Mouse (Mus musculus): Measurements from ENCODE around the gene U2af1l4.
A peak's percentile ranks its signal among the peaks of the same experiment; 100 is the strongest.

Gene U2af1l4

DNA sequence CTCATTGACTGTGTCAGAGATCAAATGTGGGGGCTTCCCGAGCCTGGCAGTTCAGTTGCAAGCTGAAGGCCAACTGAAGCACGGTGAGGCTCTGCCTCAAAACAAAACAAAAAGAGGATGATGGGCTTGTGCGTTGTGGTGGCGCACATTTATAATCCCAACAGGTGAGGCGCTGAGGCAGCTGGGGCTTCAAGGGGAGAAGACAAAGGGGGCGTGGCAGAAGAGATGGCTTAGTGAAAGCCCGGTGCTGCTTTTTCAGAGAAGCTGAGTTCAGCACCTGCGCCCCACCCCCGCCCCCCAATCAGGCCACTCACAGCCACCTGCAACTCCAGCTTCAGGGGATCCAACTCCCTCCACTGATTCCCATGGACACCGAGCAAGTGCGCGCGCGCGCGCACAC lies 45.4 kb downstream of the U2af1l4 start:
- DNase-seq (ENCODE audit: low read depth in 2 of 2, low spot score in 2 of 2): no peak

DNA sequence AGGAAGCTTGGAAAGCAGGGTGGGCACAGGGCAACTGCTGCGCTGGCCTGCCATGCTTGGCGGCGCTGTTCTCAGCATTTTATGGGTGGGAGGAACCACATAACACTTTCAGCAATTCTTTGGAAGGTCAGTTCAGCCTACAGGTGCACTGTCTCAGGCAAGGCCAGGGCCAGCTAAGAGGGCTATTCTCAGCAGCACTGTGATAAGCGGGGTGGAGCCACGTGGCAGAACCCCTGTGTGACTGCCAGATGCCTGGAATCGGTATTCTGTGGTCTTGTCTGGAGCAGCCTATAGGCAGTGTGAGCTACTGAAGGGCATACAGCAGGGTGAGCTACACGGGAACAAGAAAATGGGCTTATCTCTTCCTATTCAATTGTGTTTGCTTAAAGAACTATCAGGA lies 46.9 kb downstream of the U2af1l4 start:
- DNase-seq (ENCODE audit: low read depth in 2 of 2, low spot score in 2 of 2): no peak

DNA sequence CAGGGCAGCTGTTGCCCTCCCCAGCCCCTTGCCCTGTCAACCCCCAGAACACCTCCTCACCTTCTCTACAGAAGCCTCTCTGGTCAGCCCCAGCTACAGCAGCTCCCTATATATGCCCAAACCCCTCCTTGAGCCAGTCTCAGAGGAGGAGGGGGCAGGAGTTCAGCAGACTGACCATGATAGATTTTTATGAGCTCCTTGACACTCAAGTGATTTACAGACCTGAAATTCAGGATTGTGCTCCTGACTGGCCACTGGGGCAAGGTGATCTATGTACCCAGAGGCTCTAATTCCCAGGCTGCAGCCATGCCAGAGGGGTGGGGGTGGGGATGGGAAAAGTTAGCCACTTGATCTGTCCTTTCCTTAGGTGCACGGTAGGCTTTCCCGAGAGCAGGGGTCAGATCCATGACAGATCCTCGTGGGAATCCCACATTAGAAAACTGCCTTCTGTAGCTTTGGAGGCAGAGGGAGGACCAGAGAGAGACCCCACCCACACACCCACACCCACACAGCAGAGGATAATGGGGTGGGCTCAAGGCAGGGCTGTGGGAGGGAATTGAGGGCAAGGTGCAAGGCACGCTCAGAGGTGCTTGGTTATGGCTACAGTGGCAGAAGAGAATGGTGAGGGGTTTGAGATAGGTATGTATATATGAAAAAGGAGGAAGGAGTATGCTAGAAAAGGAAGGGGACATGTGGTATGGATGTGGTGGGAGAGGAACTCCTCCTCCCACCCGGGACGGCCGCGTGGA lies 49.7 kb downstream of the U2af1l4 start, which contains the start of gene Upk1a:
Upk1a (minus strand) TSS at position 194 of the 749 bp plus-strand sequence.
- no peak for DNase-seq (ENCODE audit: low read depth in 2 of 2, low spot score in 2 of 2)

DNA sequence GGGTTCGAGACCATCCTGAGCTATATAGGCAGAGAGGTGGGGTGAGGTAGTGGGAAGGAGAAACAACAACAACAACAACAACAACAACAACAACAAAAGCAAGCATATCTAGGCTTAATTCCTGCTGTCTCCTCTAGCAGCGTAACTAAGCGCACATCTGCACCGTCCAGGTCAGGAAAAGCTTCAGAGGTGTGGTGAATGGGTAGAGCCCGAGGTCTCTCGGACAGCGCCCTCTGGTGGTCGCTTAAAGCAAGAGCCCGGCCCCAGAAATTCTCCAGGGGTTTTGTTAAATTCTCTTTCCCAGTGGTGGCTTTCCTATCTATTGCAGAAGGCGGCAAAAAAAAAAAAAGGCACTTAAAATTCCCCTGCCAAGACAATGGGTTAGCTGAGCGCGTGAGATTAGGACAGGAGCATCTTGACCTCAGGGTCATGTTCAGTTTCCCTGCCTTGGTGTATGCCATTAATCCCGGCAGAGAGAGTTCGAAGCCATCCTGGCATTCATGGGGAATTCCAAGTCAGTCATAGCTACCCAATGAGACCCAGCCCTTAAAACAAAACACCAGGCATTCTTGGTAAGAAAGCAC lies 50.5 kb downstream of the U2af1l4 start:
- DNase-seq (ENCODE audit: low read depth in 2 of 2, low spot score in 2 of 2): peak; percentile 36 to 53

DNA sequence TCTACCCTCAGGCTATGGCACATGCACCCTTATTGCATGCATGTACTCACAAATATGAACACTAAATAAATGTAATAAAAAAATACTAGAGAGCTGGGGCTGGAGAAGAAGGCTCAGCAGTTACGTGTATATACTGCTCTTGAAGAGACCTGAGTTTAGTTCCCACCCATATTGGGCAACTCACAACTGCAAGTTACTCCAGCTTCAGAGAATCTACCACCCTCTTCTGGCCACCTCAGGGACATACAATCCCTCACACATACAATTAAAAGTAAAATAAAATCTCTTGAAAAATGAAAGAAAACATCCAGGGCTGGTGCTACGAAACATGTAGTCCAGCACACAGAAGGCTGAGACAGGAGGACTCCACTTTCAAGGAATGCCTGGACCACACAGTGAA lies 51.4 kb downstream of the U2af1l4 start:
- DNase-seq (ENCODE audit: low read depth in 2 of 2, low spot score in 2 of 2): no peak
